Mouse (Mus musculus) limb, embryonic 15.5 days (tissue): ENCODE data around the gene Notch2. TPM values are rescaled to one million over a fixed set of nuclear protein-coding genes. Genes with fewer than 3 reads are reported as not detected.

ENCODE experiments used
- ATAC-seq: fragments of 200-750 bp; cut with Nextera tagmentation; 2 replicates; pipeline ENCODE4 v1.8.0; 2017; ENCODE audit warnings: low read depth, moderate TSS enrichment; ENCODE audit not compliant: insufficient number of reproducible peaks, low FRiP score, low TSS enrichment
- H3K27ac ChIP-seq: fragments of 300-500 bp; sonication (generic); 2 replicates; pipeline ENCODE4 v1.5.1; 2015; ENCODE audit warnings: moderate library complexity, mild to moderate bottlenecking, inconsistent platforms
- H3K27me3 ChIP-seq: fragments of 300-500 bp; sonication (generic); 2 replicates; pipeline ENCODE4 v1.6.1; 2015; ENCODE audit warnings: inconsistent platforms
- H3K36me3 ChIP-seq: fragments of 300-500 bp; sonication (generic); 2 replicates; pipeline ENCODE4 v1.6.1; 2015; ENCODE audit warnings: inconsistent platforms
- H3K4me1 ChIP-seq: fragments of 300-500 bp; sonication (generic); 2 replicates; pipeline ENCODE4 v1.6.1; 2015; ENCODE audit warnings: inconsistent platforms
- H3K4me2 ChIP-seq: fragments of 300-500 bp; sonication (generic); 2 replicates; pipeline ENCODE4 v1.6.1; 2015; ENCODE audit warnings: mild to moderate bottlenecking, inconsistent platforms
- H3K4me3 ChIP-seq: fragments of 300-500 bp; sonication (generic); 2 replicates; pipeline ENCODE4 v1.5.1; 2015; ENCODE audit warnings: mild to moderate bottlenecking, inconsistent platforms
- H3K9ac ChIP-seq: fragments of 300-500 bp; sonication (generic); 2 replicates; pipeline ENCODE4 v1.6.1; 2015; ENCODE audit warnings: inconsistent platforms
- H3K9me3 ChIP-seq: fragments of 300-500 bp; sonication (generic); 2 replicates; pipeline ENCODE4 v1.6.1; 2016; ENCODE audit warnings: inconsistent platforms
- WGBS: fragments of 180-500 bp; shearing (Covaris S2); methylation state at CpG from one replicate; pipeline ENCODE4 v1.1.7; 2015; 5-methylcytosine and 5-hydroxymethylcytosine counted together
- polyA plus RNA-seq: library from polyadenylated mRNA; unstranded; fragments of >200 nt; fragmentation: Nextera tagmentation; extraction: Ambion mirVana; gene quantifications from 2 replicates; pipeline ENCODE4 v1.2.1, GENCODE M21; 2015

The Notch2 gene
- polyA plus RNA-seq, 1 experiment from 2014 or later = 40.8 TPM

GRCm38 (mm10) chr3:98096981-98097380, 83.7 kb downstream of the Notch2 start:
- WGBS = 95% methylated on average over 7 of the region's 7 CpGs
- Histone ChIP-seq H3K27me3 (no peaks in the 10 kb centered on the region), H3K4me1 (peaks cover 51% of the 10 kb centered on the region), H3K36me3 (peaks cover 59% of the 10 kb centered on the region), H3K9me3 (no peaks in the 10 kb centered on the region), H3K9ac (no peak overlapping the region), H3K4me2 (no peak overlapping the region), H3K4me3 (no peak overlapping the region), H3K27ac (no peak overlapping the region)
- ATAC-seq = no peak

GRCm38 (mm10) chr3:98098676-98099075, 85.3 kb downstream of the Notch2 start:
- Histone ChIP-seq H3K36me3 (peaks cover 70% of the 10 kb centered on the region), H3K27ac (peak overlapping the region; percentile 55; the same call in 1 of the 2 replicates)

GRCm38 (mm10) chr3:98099287-98099686, 86.0 kb downstream of the Notch2 start:
- no peak overlapping the region for H3K4me2 ChIP-seq
- peak overlapping the region; percentile 55; the same call in 1 of the 2 replicates for H3K27ac ChIP-seq
- no peak overlapping the region for H3K9ac ChIP-seq
- H3K4me1 ChIP-seq = peaks cover 46% of the 10 kb centered on the region
- ATAC-seq = no peak
- WGBS = 76% methylated on average over 10 of the region's 10 CpGs
- peaks cover 76% of the 10 kb centered on the region for H3K36me3 ChIP-seq
- no peak overlapping the region for H3K4me3 ChIP-seq
- H3K9me3 ChIP-seq = no peaks in the 10 kb centered on the region
- H3K27me3 ChIP-seq = no peaks in the 10 kb centered on the region

More at GRCm38 (mm10) chr3:98098676-98099075, 85.3 kb downstream of the Notch2 start:
- 68% methylated on average over 5 of the region's 5 CpGs for WGBS
- Histone ChIP-seq H3K9me3 (no peaks in the 10 kb centered on the region), H3K4me1 (peaks cover 48% of the 10 kb centered on the region), H3K4me3 (no peak overlapping the region), H3K9ac (no peak overlapping the region), H3K27me3 (no peaks in the 10 kb centered on the region), H3K4me2 (no peak overlapping the region)
- ATAC-seq = 0 out of 2 replicates have a peak, but pooled peaks have one; percentile 27

GRCm38 (mm10) chr3:98101541-98101940, 88.2 kb downstream of the Notch2 start:
- H3K36me3 ChIP-seq = peaks cover 94% of the 10 kb centered on the region
- peak; percentile 31; the same call in 1 of the 2 replicates for ATAC-seq
- H3K9me3 ChIP-seq = no peaks in the 10 kb centered on the region
- H3K9ac ChIP-seq = no peak overlapping the region
- H3K4me1 ChIP-seq = peaks cover 57% of the 10 kb centered on the region
- H3K27me3 ChIP-seq = no peaks in the 10 kb centered on the region
- no peak overlapping the region for H3K4me3 ChIP-seq
- H3K4me2 ChIP-seq = no peak overlapping the region
- WGBS = 20% methylated on average over 10 of the region's 10 CpGs
- peak overlapping the region; percentile 64 for H3K27ac ChIP-seq

- peak overlapping the region; percentile 65 for H3K27ac ChIP-seq
- no peak for ATAC-seq
- no peak overlapping the region for H3K4me2 ChIP-seq
- H3K36me3 ChIP-seq = peaks cover 82% of the 10 kb centered on the region
- no peak overlapping the region for H3K9ac ChIP-seq
- no peaks in the 10 kb centered on the region for H3K27me3 ChIP-seq
- H3K4me3 ChIP-seq = no peak overlapping the region
- 38% methylated on average over 9 of the region's 9 CpGs for WGBS
- peaks cover 61% of the 10 kb centered on the region for H3K4me1 ChIP-seq
- no peaks in the 10 kb centered on the region for H3K9me3 ChIP-seq
These were observed 91.6 kb downstream of the Notch2 start for GRCm38 (mm10) chr3:98104851-98105471.

GRCm38 (mm10) chr3:98105496-98105895, 92.2 kb downstream of the Notch2 start:
- Histone ChIP-seq H3K4me3 (no peak overlapping the region), H3K36me3 (peaks cover 77% of the 10 kb centered on the region), H3K27ac (peak overlapping the region; percentile 65), H3K9me3 (no peaks in the 10 kb centered on the region), H3K4me1 (peaks cover 59% of the 10 kb centered on the region), H3K4me2 (no peak overlapping the region), H3K9ac (no peak overlapping the region), H3K27me3 (no peaks in the 10 kb centered on the region)
- WGBS = 79% methylated on average over 6 of the region's 6 CpGs
- ATAC-seq = no peak

GRCm38 (mm10) chr3:98106115-98106514, 92.8 kb downstream of the Notch2 start:
- Histone ChIP-seq H3K4me1 (peaks cover 56% of the 10 kb centered on the region), H3K36me3 (peaks cover 78% of the 10 kb centered on the region), H3K9ac (no peak overlapping the region), H3K9me3 (no peaks in the 10 kb centered on the region), H3K4me3 (no peak overlapping the region), H3K27ac (peak overlapping the region; percentile 65), H3K27me3 (no peaks in the 10 kb centered on the region), H3K4me2 (no peak overlapping the region)
- 60% methylated on average over 4 of the region's 4 CpGs for WGBS
- no peak for ATAC-seq

GRCm38 (mm10) chr3:98106590-98107313, 93.4 kb downstream of the Notch2 start:
- Histone ChIP-seq H3K4me2 (no peak overlapping the region), H3K36me3 (peaks cover 78% of the 10 kb centered on the region), H3K27ac (peak overlapping the region; percentile 3), H3K27me3 (no peaks in the 10 kb centered on the region), H3K4me3 (no peak overlapping the region), H3K9me3 (no peaks in the 10 kb centered on the region), H3K4me1 (peaks cover 49% of the 10 kb centered on the region), H3K9ac (no peak overlapping the region)
- 52% methylated on average over 12 of the region's 12 CpGs for WGBS
- ATAC-seq = peak; percentile 72

GRCm38 (mm10) chr3:98108416-98108815, 95.1 kb downstream of the Notch2 start:
- H3K4me1 ChIP-seq = peaks cover 42% of the 10 kb centered on the region
- 59% methylated on average over 4 of the region's 4 CpGs for WGBS
- no peak overlapping the region for H3K9ac ChIP-seq
- no peak overlapping the region for H3K4me2 ChIP-seq
- no peak overlapping the region for H3K4me3 ChIP-seq
- no peaks in the 10 kb centered on the region for H3K9me3 ChIP-seq
- no peak for ATAC-seq
- H3K27ac ChIP-seq = peak overlapping the region; percentile 59
- no peaks in the 10 kb centered on the region for H3K27me3 ChIP-seq
- peaks cover 78% of the 10 kb centered on the region for H3K36me3 ChIP-seq

- H3K27ac ChIP-seq = peak overlapping the region; percentile 0; the same call in 1 of the 2 replicates
- no peak for ATAC-seq
- 91% methylated on average over 3 of the region's 3 CpGs for WGBS
- peaks cover 79% of the 10 kb centered on the region for H3K36me3 ChIP-seq
- no peaks in the 10 kb centered on the region for H3K9me3 ChIP-seq
- no peaks in the 10 kb centered on the region for H3K27me3 ChIP-seq
- no peak overlapping the region for H3K4me3 ChIP-seq
- no peak overlapping the region for H3K9ac ChIP-seq
- peaks cover 41% of the 10 kb centered on the region for H3K4me1 ChIP-seq
- no peak overlapping the region for H3K4me2 ChIP-seq
These were observed 95.5 kb downstream of the Notch2 start for GRCm38 (mm10) chr3:98108866-98109265.

GRCm38 (mm10) chr3:98110610-98111009, 97.3 kb downstream of the Notch2 start:
- Histone ChIP-seq H3K4me3 (no peak overlapping the region), H3K27me3 (no peaks in the 10 kb centered on the region), H3K36me3 (peaks cover 76% of the 10 kb centered on the region), H3K4me1 (peaks cover 23% of the 10 kb centered on the region), H3K4me2 (no peak overlapping the region), H3K27ac (no peak overlapping the region), H3K9me3 (no peaks in the 10 kb centered on the region), H3K9ac (no peak overlapping the region)
- WGBS = 75% methylated on average over 4 of the region's 4 CpGs
- ATAC-seq = no peak

- H3K9ac ChIP-seq = no peak overlapping the region
- ATAC-seq = no peak
- H3K4me3 ChIP-seq = no peak overlapping the region
- 89% methylated on average over 3 of the region's 3 CpGs for WGBS
- peaks cover 86% of the 10 kb centered on the region for H3K36me3 ChIP-seq
- no peak overlapping the region for H3K4me2 ChIP-seq
- H3K4me1 ChIP-seq = no peaks in the 10 kb centered on the region
- H3K27ac ChIP-seq = no peak overlapping the region
- H3K9me3 ChIP-seq = no peaks in the 10 kb centered on the region
- no peaks in the 10 kb centered on the region for H3K27me3 ChIP-seq
These were observed 104.9 kb downstream of the Notch2 start for GRCm38 (mm10) chr3:98118252-98118651.
